Mouse (Mus musculus) heart, adult 2 months (tissue): ENCODE results near the gene Sco1.

Experiments
- CTCF ChIP-seq: fragments of 200-600 bp; IDR thresholded peaks from 2 replicates; pipeline ENCODE4 v1.8.1; 2022; ENCODE audit warnings: antibody characterized with exemption, mild to moderate bottlenecking, moderate library complexity
- EP300 ChIP-seq: fragments of 200-500 bp; IDR thresholded peaks from 2 replicates; pipeline ENCODE4 v1.6.1; 2011; ENCODE audit warnings: low read depth, low read length, control low read depth; ENCODE audit not compliant: insufficient read depth

- TF ChIP-seq EP300, result no peak
- TF ChIP-seq CTCF, result no peak
These were observed 41.2 kb downstream of the Sco1 start for GRCm38 (mm10) chr11:67093652-67094051.
